Mouse (Mus musculus): ENCODE measurements around the gene 1500011B03Rik. TPM values are rescaled to one million over a fixed set of nuclear protein-coding genes. Genes with fewer than 3 reads are reported as not detected.

1500011B03Rik gene
- polyA plus RNA-seq, 1 experiment: 34.7 TPM

- Histone ChIP-seq H3K79me3 (ENCODE audit: low read depth) (no peaks in the 10 kb centered on the region), H3ac (ENCODE audit: control insufficient read depth, insufficient read length, low read depth) (no peak overlapping the region), H3K36me3 (ENCODE audit: control insufficient read depth, insufficient read depth) (peaks cover 21% of the 10 kb centered on the region), H3K27me3 (ENCODE audit: control insufficient read depth, insufficient read depth, insufficient read length) (no peaks in the 10 kb centered on the region), H3K4me3 (ENCODE audit: insufficient read depth, poor library complexity, severe bottlenecking) (no peak overlapping the region), H3K79me2 (ENCODE audit: control insufficient read depth, insufficient read depth) (no peaks in the 10 kb centered on the region)
- TF ChIP-seq MYOD1 (IDR thresholded peaks at IDR 0.05; ENCODE audit: control insufficient read depth, insufficient read length, low read depth) (no peak), CTCF (IDR thresholded peaks at IDR 0.05; ENCODE audit: control insufficient read depth, insufficient read depth, insufficient read length) (no peak), MYOG (IDR thresholded peaks at IDR 0.05; ENCODE audit: control insufficient read depth, extremely low read depth, insufficient read length) (no peak), USF1 (IDR thresholded peaks at IDR 0.05; ENCODE audit: low read depth) (no peak)
Observed at GRCm38 (mm10) chr5:114794609-114795008, 28.7 kb downstream of the 1500011B03Rik start.

DNA sequence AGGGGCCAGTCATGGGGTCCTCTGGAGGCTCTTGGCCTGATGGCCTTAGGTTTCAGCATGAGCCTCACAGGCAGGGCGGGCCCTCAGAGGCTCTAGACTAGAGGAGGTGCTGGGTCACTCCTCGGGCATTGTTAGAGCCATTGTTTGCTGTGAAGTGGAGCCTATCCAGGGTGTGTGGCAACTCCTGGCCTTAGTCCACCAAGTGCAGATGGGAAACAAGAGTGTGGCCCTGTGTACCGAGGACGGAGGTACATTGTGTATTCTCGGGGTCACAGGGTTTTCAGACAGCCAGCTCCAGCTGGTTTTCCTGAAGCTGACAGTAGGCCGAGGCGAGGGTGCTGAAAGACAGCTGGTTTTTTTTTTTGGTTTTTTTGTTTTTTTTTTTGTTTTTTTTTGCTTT, 30.0 kb downstream of the 1500011B03Rik start:
- H3K79me3 ChIP-seq (ENCODE audit: low read depth): no peaks in the 10 kb centered on the region
- TF ChIP-seq MYOG (IDR thresholded peaks at IDR 0.05; ENCODE audit: control insufficient read depth, extremely low read depth, insufficient read length) (no peak), CEBPB (IDR thresholded peaks at IDR 0.05; ENCODE audit: low read depth) (no peak), MYOD1 (IDR thresholded peaks at IDR 0.05; ENCODE audit: control insufficient read depth, insufficient read length, low read depth) (no peak), CTCF (IDR thresholded peaks at IDR 0.05; ENCODE audit: control insufficient read depth, insufficient read depth, insufficient read length) (no peak), USF1 (IDR thresholded peaks at IDR 0.05; ENCODE audit: low read depth) (no peak), MAX (IDR thresholded peaks at IDR 0.05) (no peak), FOSL1 (IDR thresholded peaks at IDR 0.05; ENCODE audit: insufficient read depth, low read length, poor library complexity, severe bottlenecking) (no peak)
- H3K4me3 ChIP-seq (ENCODE audit: insufficient read depth, poor library complexity, severe bottlenecking): no peak overlapping the region
- H3K79me2 ChIP-seq (ENCODE audit: control insufficient read depth, insufficient read depth): no peaks in the 10 kb centered on the region
- no peaks in the 10 kb centered on the region for H3K27me3 ChIP-seq (ENCODE audit: control insufficient read depth, insufficient read depth, insufficient read length)
- no peak overlapping the region for H3ac ChIP-seq (ENCODE audit: control insufficient read depth, insufficient read length, low read depth)
- peaks cover 25% of the 10 kb centered on the region for H3K36me3 ChIP-seq (ENCODE audit: control insufficient read depth, insufficient read depth)

GRCm38 (mm10) chr5:114785196-114785595, 38.1 kb downstream of the 1500011B03Rik start:
- H3K79me3 ChIP-seq (ENCODE audit: low read depth): peaks cover 14% of the 10 kb centered on the region
- no peaks in the 10 kb centered on the region for H3K27me3 ChIP-seq (ENCODE audit: control insufficient read depth, insufficient read depth, insufficient read length)
- no peak overlapping the region for H3ac ChIP-seq (ENCODE audit: control insufficient read depth, insufficient read length, low read depth)
- no peak overlapping the region for H3K4me3 ChIP-seq (ENCODE audit: insufficient read depth, poor library complexity, severe bottlenecking)
- TF ChIP-seq MYOD1 (IDR thresholded peaks at IDR 0.05; ENCODE audit: control insufficient read depth, insufficient read length, low read depth): no peak
- no peak for TF ChIP-seq MYOG (IDR thresholded peaks at IDR 0.05; ENCODE audit: control insufficient read depth, extremely low read depth, insufficient read length)
- no peak for TF ChIP-seq FOSL1 (IDR thresholded peaks at IDR 0.05; ENCODE audit: insufficient read depth, low read length, poor library complexity, severe bottlenecking)
- TF ChIP-seq USF1 (IDR thresholded peaks at IDR 0.05; ENCODE audit: low read depth): no peak
- TF ChIP-seq CTCF (IDR thresholded peaks at IDR 0.05; ENCODE audit: control insufficient read depth, insufficient read depth, insufficient read length): no peak
- no peak for TF ChIP-seq MAX (IDR thresholded peaks at IDR 0.05)
- no peak for TF ChIP-seq CEBPB (IDR thresholded peaks at IDR 0.05; ENCODE audit: low read depth)
- peaks cover 11% of the 10 kb centered on the region for H3K36me3 ChIP-seq (ENCODE audit: control insufficient read depth, insufficient read depth)
- H3K79me2 ChIP-seq (ENCODE audit: control insufficient read depth, insufficient read depth): peaks cover 35% of the 10 kb centered on the region

- Histone ChIP-seq H3K36me3 (ENCODE audit: control insufficient read depth, insufficient read depth) (peaks cover 11% of the 10 kb centered on the region), H3K79me2 (ENCODE audit: control insufficient read depth, insufficient read depth) (peaks cover 39% of the 10 kb centered on the region), H3K4me3 (ENCODE audit: insufficient read depth, poor library complexity, severe bottlenecking) (no peak overlapping the region), H3ac (ENCODE audit: control insufficient read depth, insufficient read length, low read depth) (no peak overlapping the region), H3K27me3 (ENCODE audit: control insufficient read depth, insufficient read depth, insufficient read length) (no peaks in the 10 kb centered on the region), H3K79me3 (ENCODE audit: low read depth) (peaks cover 15% of the 10 kb centered on the region)
- TF ChIP-seq MYOD1 (IDR thresholded peaks at IDR 0.05; ENCODE audit: control insufficient read depth, insufficient read length, low read depth) (no peak), USF1 (IDR thresholded peaks at IDR 0.05; ENCODE audit: low read depth) (no peak), MAX (IDR thresholded peaks at IDR 0.05) (no peak), CEBPB (IDR thresholded peaks at IDR 0.05; ENCODE audit: low read depth) (no peak), FOSL1 (IDR thresholded peaks at IDR 0.05; ENCODE audit: insufficient read depth, low read length, poor library complexity, severe bottlenecking) (no peak), CTCF (IDR thresholded peaks at IDR 0.05; ENCODE audit: control insufficient read depth, insufficient read depth, insufficient read length) (no peak), MYOG (IDR thresholded peaks at IDR 0.05; ENCODE audit: control insufficient read depth, extremely low read depth, insufficient read length) (no peak)
Observed at GRCm38 (mm10) chr5:114784622-114785165, 38.6 kb downstream of the 1500011B03Rik start.

DNA sequence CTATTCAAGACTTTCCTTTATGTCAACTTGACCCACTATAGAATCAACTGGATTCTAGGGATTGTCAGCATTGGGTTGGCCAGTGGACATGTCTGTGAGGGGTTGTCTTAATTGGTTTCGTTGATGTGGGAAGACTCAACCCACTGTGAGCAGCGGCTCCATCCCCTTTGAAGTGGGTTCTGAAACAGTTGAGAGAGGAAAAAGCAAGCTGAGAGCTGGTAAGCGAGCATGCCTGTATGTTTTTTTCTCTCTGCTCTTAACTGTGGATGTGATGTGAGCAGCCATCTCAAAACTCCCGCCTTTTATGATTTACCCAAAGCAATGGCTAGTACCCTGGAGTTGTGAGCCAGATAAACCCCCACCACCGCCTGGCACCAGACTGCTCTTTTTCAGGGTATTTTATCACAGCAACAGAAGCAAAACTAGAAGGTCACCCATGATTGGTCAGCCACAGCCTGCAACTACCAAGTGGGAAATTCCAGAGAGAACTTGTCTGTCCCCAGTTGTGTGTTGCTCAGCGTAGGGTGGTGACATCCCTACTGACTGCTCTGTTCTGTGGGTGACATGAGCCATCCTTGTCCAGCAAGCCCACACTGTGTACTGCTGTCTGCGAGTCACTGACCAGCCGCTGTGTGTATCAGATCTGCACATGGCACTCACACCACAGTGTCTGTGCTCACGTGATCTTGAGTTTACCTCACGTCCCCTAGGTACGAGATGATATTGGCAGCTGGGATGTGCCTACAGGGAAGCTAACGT, 39.7 kb downstream of the 1500011B03Rik start:
- H3K79me3 ChIP-seq (ENCODE audit: low read depth): peaks cover 17% of the 10 kb centered on the region
- H3K4me3 ChIP-seq (ENCODE audit: insufficient read depth, poor library complexity, severe bottlenecking): no peak overlapping the region
- H3ac ChIP-seq (ENCODE audit: control insufficient read depth, insufficient read length, low read depth): no peak overlapping the region
- no peaks in the 10 kb centered on the region for H3K27me3 ChIP-seq (ENCODE audit: control insufficient read depth, insufficient read depth, insufficient read length)
- peaks cover 6% of the 10 kb centered on the region for H3K36me3 ChIP-seq (ENCODE audit: control insufficient read depth, insufficient read depth)
- TF ChIP-seq CTCF (IDR thresholded peaks at IDR 0.05; ENCODE audit: control insufficient read depth, insufficient read depth, insufficient read length): no peak
- no peak for TF ChIP-seq MYOG (IDR thresholded peaks at IDR 0.05; ENCODE audit: control insufficient read depth, extremely low read depth, insufficient read length)
- no peak for TF ChIP-seq FOSL1 (IDR thresholded peaks at IDR 0.05; ENCODE audit: insufficient read depth, low read length, poor library complexity, severe bottlenecking)
- no peak for TF ChIP-seq MAX (IDR thresholded peaks at IDR 0.05)
- no peak for TF ChIP-seq USF1 (IDR thresholded peaks at IDR 0.05; ENCODE audit: low read depth)
- no peak for TF ChIP-seq MYOD1 (IDR thresholded peaks at IDR 0.05; ENCODE audit: control insufficient read depth, insufficient read length, low read depth)
- no peak for TF ChIP-seq CEBPB (IDR thresholded peaks at IDR 0.05; ENCODE audit: low read depth)
- H3K79me2 ChIP-seq (ENCODE audit: control insufficient read depth, insufficient read depth): peaks cover 50% of the 10 kb centered on the region
